Mouse (Mus musculus) stomach, postnatal 0 days (tissue): Measurements from ENCODE around the gene Golga4.

Source experiments
- CTCF ChIP-seq: IDR thresholded peaks from 2 replicates; pipeline ENCODE4 v1.5.1; 2016; ENCODE audit warnings: antibody characterized with exemption, low read depth, mild to moderate bottlenecking, moderate library complexity
- EP300 ChIP-seq: optimal IDR thresholded peaks from 2 replicates; pipeline ENCODE3; 2016; ENCODE audit warnings: antibody characterized with exemption

DNA sequence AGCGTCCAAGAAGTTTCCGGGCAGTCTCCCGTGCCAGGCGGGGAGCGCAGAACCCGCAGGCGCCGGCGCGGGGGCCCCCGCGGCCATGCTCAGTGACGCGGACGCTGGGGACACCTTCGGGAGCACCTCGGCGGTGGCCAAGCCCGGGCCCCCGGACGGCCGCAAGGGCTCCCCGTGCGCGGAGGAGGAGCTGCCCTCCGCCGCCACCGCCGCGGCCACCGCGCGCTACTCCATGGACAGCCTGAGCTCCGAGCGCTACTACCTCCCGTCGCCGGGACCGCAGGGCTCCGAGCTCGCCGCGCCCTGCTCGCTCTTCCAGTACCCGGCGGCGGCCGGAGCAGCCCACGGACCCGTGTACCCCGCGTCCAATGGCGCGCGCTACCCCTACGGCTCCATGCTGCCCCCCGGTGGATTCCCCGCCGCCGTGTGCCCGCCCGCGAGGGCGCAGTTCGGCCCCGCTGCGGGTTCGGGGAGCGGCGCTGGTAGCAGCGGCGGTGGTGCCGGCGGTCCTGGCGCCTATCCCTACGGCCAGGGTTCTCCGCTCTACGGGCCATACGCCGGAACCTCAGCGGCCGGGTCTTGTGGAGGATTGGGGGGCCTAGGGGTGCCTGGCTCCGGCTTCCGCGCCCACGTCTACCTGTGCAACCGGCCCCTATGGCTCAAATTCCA lies 27.1 kb upstream of the Golga4 start:
- TF ChIP-seq CTCF (peak; percentile 55), EP300 (no peak)
